Mouse (Mus musculus) ES-E14 (cell line): ENCODE results near the gene Acss2. TPM values are rescaled to one million over a fixed set of nuclear protein-coding genes. Genes with fewer than 3 reads are reported as not detected.

Experiments used
- DNase-seq: peaks from one replicate; pipeline ENCODE4 v3.0.0-alpha.2; 2013; ENCODE audit warnings: low read depth, low spot score
- H3K27ac ChIP-seq: 2 replicates; pipeline ENCODE4 v1.5.1; 2012; ENCODE audit warnings: low read depth, mild to moderate bottlenecking, low read length, moderate library complexity, mixed read lengths; ENCODE audit not compliant: poor library complexity, insufficient read depth, severe bottlenecking
- H3K36me3 ChIP-seq: 2 replicates; pipeline ENCODE4 v1.6.1; 2012; ENCODE audit warnings: mild to moderate bottlenecking, low read length, moderate library complexity, mixed read lengths; ENCODE audit not compliant: control insufficient read depth, poor library complexity, insufficient read depth, severe bottlenecking
- H3K4me1 ChIP-seq, 2 experiments: fragments of 150-350 bp in 1 of 2; sonication (generic) in 1 of 2; 2 replicates each; pipeline ENCODE4 v1.6.1; 2012; ENCODE audit warnings: low read length in 2 of 2, mild to moderate bottlenecking in 1 of 2, mixed read lengths in 1 of 2; ENCODE audit not compliant: control insufficient read depth in 2 of 2, insufficient read depth in 2 of 2, poor library complexity in 1 of 2
- H3K4me3 ChIP-seq, 2 experiments: fragments of 150-350 bp in 1 of 2; sonication (generic) in 1 of 2; 2 replicates each; pipeline ENCODE4 v1.5.1; 2012; ENCODE audit warnings: low read length in 2 of 2, low read depth in 1 of 2, mild to moderate bottlenecking in 1 of 2, mixed read lengths in 1 of 2; ENCODE audit not compliant: insufficient read depth in 1 of 2, poor library complexity in 1 of 2, severe bottlenecking in 1 of 2
- H3K9ac ChIP-seq: 2 replicates; pipeline ENCODE4 v1.6.1; 2012; ENCODE audit warnings: low read depth, mild to moderate bottlenecking, low read length, mixed read lengths; ENCODE audit not compliant: poor library complexity, insufficient read depth, severe bottlenecking
- H3K9me3 ChIP-seq: fragments of 150-350 bp; sonication (generic); 2 replicates; pipeline ENCODE4 v1.6.1; 2012; ENCODE audit warnings: low read depth, mild to moderate bottlenecking, low read length; ENCODE audit not compliant: control insufficient read depth, insufficient read depth
- CHD2 ChIP-seq: IDR thresholded peaks from 2 replicates; pipeline ENCODE4 v1.6.1; 2014; ENCODE audit warnings: mild to moderate bottlenecking, low read depth, low read length, inconsistent platforms
- HCFC1 ChIP-seq: IDR thresholded peaks from 2 replicates; pipeline ENCODE4 v1.6.1; 2012; ENCODE audit warnings: low read length, inconsistent platforms, borderline replicate concordance; ENCODE audit not compliant: insufficient read depth
- MAFK ChIP-seq: IDR thresholded peaks from 2 replicates; pipeline ENCODE4 v1.6.1; 2014; ENCODE audit warnings: mild to moderate bottlenecking, low read depth, low read length, inconsistent platforms; ENCODE audit not compliant: insufficient read depth
- ZC3H11A ChIP-seq: IDR thresholded peaks from 2 replicates; pipeline ENCODE4 v1.6.1; 2012; ENCODE audit warnings: low read depth, mild to moderate bottlenecking, inconsistent platforms, low read length, borderline replicate concordance
- ZNF384 ChIP-seq: IDR thresholded peaks from 2 replicates; pipeline ENCODE4 v1.6.1; 2012; ENCODE audit warnings: low read depth, low read length, inconsistent platforms
- in situ Hi-C, 2 experiments: fragments of 600-800 bp; cut with MboI; formaldehyde crosslinking; loops; one replicate each; pipeline ENCODE4 v1.15.1; 2025; ENCODE audit warnings: low sequenced_read_pairs in 2 of 2, inconsistent platforms in 1 of 2; ENCODE audit not compliant: unreplicated experiment in 2 of 2
- total RNA-seq: library from RNA; depleted of rRNA; stranded (reverse); fragments of 300-350 nt; gene quantifications from 2 replicates; pipeline ENCODE4 v1.2.3, GENCODE M21; 2012

Gene Acss2
- total RNA-seq, 1 experiment: 5.3 TPM

- in situ Hi-C loops: loop anchor here (5.0 to 10.0 kb wide), 2 partner anchors 103 to 105 kb away; partner anchors contain the start of genes Acss2 (in 2 of the 2) and Ggt7 (in 2 of the 2)
- no peaks in the 10 kb centered on the region for H3K9me3 ChIP-seq
- no peak overlapping the region for H3K27ac ChIP-seq
- no peak for TF ChIP-seq CHD2
- no peak for TF ChIP-seq MAFK
- TF ChIP-seq ZC3H11A: peak; percentile 80
- TF ChIP-seq HCFC1: no peak
- no peak for TF ChIP-seq ZNF384
- no peaks in the 10 kb centered on the region for H3K36me3 ChIP-seq
- H3K4me1 ChIP-seq: peaks cover 5 to 16% of the 10 kb centered on the region in 2 experiments; a peak in 1 of 4 replicates
- no peak overlapping the region for H3K9ac ChIP-seq
- no peak overlapping the region for H3K4me3 ChIP-seq
- DNase-seq: peak; percentile 73
Measured at GRCm38 (mm10) chr2:155619817-155620216, 102.1 kb downstream of the Acss2 start.

- in situ Hi-C loops: no loop called here
- Histone ChIP-seq H3K9ac (no peak overlapping the region), H3K4me1 (peaks cover 0 to 25% of the 10 kb centered on the region in 2 experiments; a peak in 1 of 4 replicates), H3K9me3 (no peaks in the 10 kb centered on the region), H3K36me3 (no peaks in the 10 kb centered on the region), H3K4me3 (no peak overlapping the region), H3K27ac (no peak overlapping the region)
- TF ChIP-seq MAFK (no peak), CHD2 (no peak), ZC3H11A (no peak), ZNF384 (no peak), HCFC1 (no peak)
- no peak for DNase-seq
Measured at GRCm38 (mm10) chr2:155622606-155623005, 104.9 kb downstream of the Acss2 start.

- Histone ChIP-seq H3K4me1 (peaks cover 0 to 25% of the 10 kb centered on the region in 2 experiments; a peak in 1 of 4 replicates), H3K27ac (no peak overlapping the region), H3K9ac (no peak overlapping the region), H3K36me3 (no peaks in the 10 kb centered on the region), H3K9me3 (no peaks in the 10 kb centered on the region), H3K4me3 (no peak overlapping the region)
- no peak for DNase-seq
- TF ChIP-seq ZC3H11A (no peak), HCFC1 (no peak), ZNF384 (no peak), MAFK (no peak), CHD2 (no peak)
- in situ Hi-C loops: no loop called here
Measured at GRCm38 (mm10) chr2:155623996-155624395, 106.2 kb downstream of the Acss2 start.

GRCm38 (mm10) chr2:155624730-155625129 lies 107.0 kb downstream of the Acss2 start:
- Histone ChIP-seq H3K36me3 (no peaks in the 10 kb centered on the region), H3K4me3 (no peak overlapping the region; a peak in 1 of 4 replicates), H3K9me3 (no peaks in the 10 kb centered on the region), H3K27ac (no peak overlapping the region), H3K4me1 (peaks cover 0 to 24% of the 10 kb centered on the region in 2 experiments; a peak in 1 of 4 replicates), H3K9ac (no peak overlapping the region)
- in situ Hi-C loops: no loop called here
- no peak for TF ChIP-seq ZNF384
- TF ChIP-seq CHD2: no peak
- TF ChIP-seq HCFC1: no peak
- peak; percentile 86 for DNase-seq

DNA sequence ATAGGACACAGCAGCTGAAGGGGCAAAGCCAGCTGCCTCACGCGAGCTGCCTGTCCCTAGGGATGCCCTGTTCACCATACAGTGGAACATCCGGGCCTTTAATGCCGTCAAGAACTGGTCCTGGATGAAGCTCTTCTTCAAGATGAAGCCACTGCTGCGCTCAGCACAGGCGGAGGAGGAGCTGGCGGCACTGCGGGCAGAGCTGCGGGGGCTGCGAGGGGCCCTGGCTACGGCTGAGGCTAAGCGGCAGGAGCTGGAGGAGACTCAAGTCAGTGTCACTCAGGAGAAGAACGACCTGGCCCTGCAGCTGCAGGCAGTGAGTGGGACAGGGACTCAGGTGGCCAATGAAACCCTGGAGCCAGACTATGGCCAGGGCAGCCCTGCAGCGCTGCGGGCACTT lies 108.5 kb downstream of the Acss2 start:
- Histone ChIP-seq H3K9ac (no peak overlapping the region), H3K36me3 (no peaks in the 10 kb centered on the region), H3K27ac (no peak overlapping the region), H3K9me3 (no peaks in the 10 kb centered on the region), H3K4me3 (no peak overlapping the region), H3K4me1 (peaks cover 0 to 31% of the 10 kb centered on the region in 2 experiments; a peak in 1 of 4 replicates)
- TF ChIP-seq HCFC1 (no peak), MAFK (no peak), CHD2 (no peak), ZC3H11A (no peak), ZNF384 (no peak)
- in situ Hi-C loops: no loop called here
- no peak for DNase-seq
